Mouse (Mus musculus) limb, embryonic 13.5 days (tissue): ENCODE measurements around the gene Hhex. TPM values are rescaled to one million over a fixed set of nuclear protein-coding genes. Genes with fewer than 3 reads are reported as not detected.

Experiments
- ATAC-seq: fragments of 200-750 bp; cut with Nextera tagmentation; 2 replicates; pipeline ENCODE4 v1.8.0; 2017; ENCODE audit warnings: low read depth, moderate number of reproducible peaks, moderate TSS enrichment; ENCODE audit not compliant: low FRiP score
- H3K27ac ChIP-seq: fragments of 300-500 bp; sonication (generic); 2 replicates; pipeline ENCODE4 v1.5.1; 2015; ENCODE audit warnings: inconsistent platforms, mild to moderate bottlenecking, moderate library complexity
- H3K27me3 ChIP-seq: fragments of 300-500 bp; sonication (generic); 2 replicates; pipeline ENCODE4 v1.6.1; 2015; ENCODE audit warnings: mild to moderate bottlenecking, inconsistent platforms
- H3K36me3 ChIP-seq: fragments of 300-500 bp; sonication (generic); 2 replicates; pipeline ENCODE4 v1.6.1; 2015; ENCODE audit warnings: inconsistent platforms, mild to moderate bottlenecking, moderate library complexity
- H3K4me1 ChIP-seq: fragments of 300-500 bp; sonication (generic); 2 replicates; pipeline ENCODE4 v1.6.1; 2015; ENCODE audit warnings: inconsistent platforms
- H3K4me2 ChIP-seq: fragments of 300-500 bp; sonication (generic); replicated peaks from 2 replicates; pipeline ENCODE4 v1.6.1; 2015; ENCODE audit warnings: inconsistent platforms, mild to moderate bottlenecking, moderate library complexity
- H3K4me3 ChIP-seq: fragments of 300-500 bp; sonication (generic); 2 replicates; pipeline ENCODE4 v1.5.1; 2015; ENCODE audit warnings: moderate library complexity, mild to moderate bottlenecking, inconsistent platforms
- H3K9ac ChIP-seq: fragments of 300-500 bp; sonication (generic); 2 replicates; pipeline ENCODE4 v1.6.1; 2015; ENCODE audit warnings: mild to moderate bottlenecking, inconsistent platforms
- H3K9me3 ChIP-seq: fragments of 300-500 bp; sonication (generic); 2 replicates; pipeline ENCODE4 v1.6.1; 2016; ENCODE audit warnings: inconsistent platforms
- WGBS: fragments of 180-500 bp; shearing (Covaris S2); methylation state at CpG from one replicate; pipeline ENCODE4 v1.1.7; 2015; 5-methylcytosine and 5-hydroxymethylcytosine counted together
- polyA plus RNA-seq: library from polyadenylated mRNA; unstranded; fragments of >200 nt; fragmentation: Nextera tagmentation; extraction: Ambion mirVana; gene quantifications from 2 replicates; pipeline ENCODE4 v1.2.1, GENCODE M21; 2015

Hhex gene
- polyA plus RNA-seq, 1 experiment from 2014 or later = 12.4 TPM

GRCm38 (mm10) chr19:37488608-37489262 is 54.1 kb downstream of the Hhex start:
- Histone ChIP-seq H3K4me2 (no peak overlapping the region), H3K4me1 (no peaks in the 10 kb centered on the region), H3K27me3 (no peaks in the 10 kb centered on the region), H3K9me3 (peaks cover 2% of the 10 kb centered on the region; the same call in 1 of the 2 replicates), H3K36me3 (no peaks in the 10 kb centered on the region), H3K4me3 (no peak overlapping the region), H3K9ac (no peak overlapping the region), H3K27ac (no peak overlapping the region)
- no peak for ATAC-seq
- WGBS = 67% methylated on average over 7 of the region's 7 CpGs

Other genes starting within 250 kb of the Hhex start
- gene March5, start 227.3 kb upstream of the Hhex start, polyA plus RNA-seq = 109 and 112 TPM in 2 replicates
- 1.0 and 1.5 TPM in 2 replicates for gene Cpeb3, start 226.2 kb upstream of the Hhex start, polyA plus RNA-seq
- gene Ide, start 97.0 kb upstream of the Hhex start, polyA plus RNA-seq = 32.8 and 36.5 TPM in 2 replicates
- gene Kif11, start 58.4 kb upstream of the Hhex start, polyA plus RNA-seq = 58.2 and 62.5 TPM in 2 replicates
- gene Exoc6, start 115.6 kb downstream of the Hhex start, polyA plus RNA-seq = 6.9 and 7.2 TPM in 2 replicates